Mouse (Mus musculus) activated CD4-positive, CD25-positive, alpha-beta regulatory T cell (primary cell): ENCODE measurements around the gene Gm35315. TPM values are rescaled to one million over a fixed set of nuclear protein-coding genes. Genes with fewer than 3 reads are reported as not detected.

Source experiments
- polyA plus RNA-seq, 2 experiments: library from polyadenylated mRNA; unstranded; fragments of 100-300 nt; shearing (Covaris generic); gene quantifications; one replicate each; pipeline ENCODE4 v1.2.1; 2017

The Gm35315 gene
- 1 to 10 TPM; 2.2 TPM for polyA plus RNA-seq

GRCm38 (mm10) chr5:110094030-110094846, at the start of gene Gm35315:
TSS of gene Gm35315 (minus strand) at chr5:110094420.

GRCm38 (mm10) chr5:110135293-110136086, 41.3 kb upstream of the Gm35315 start, which contains the start of gene Chfr:
TSS of gene Chfr (plus strand) at chr5:110135842.

GRCm38 (mm10) chr5:110109991-110110441, 15.8 kb upstream of the Gm35315 start, which contains the start of gene Zfp605:
TSS of gene Zfp605 (plus strand) at chr5:110110092.

GRCm38 (mm10) chr5:110107581-110108304, 13.5 kb upstream of the Gm35315 start, which contains the start of gene Gtpbp6:
TSS of gene Gtpbp6 (minus strand) at chr5:110108197.

GRCm38 (mm10) chr5:110099656-110100580, 5.7 kb upstream of the Gm35315 start, which contains the start of gene Plcxd1:
TSS of gene Plcxd1 (plus strand) at chr5:110099969.

GRCm38 (mm10) chr5:110072413-110072812, 21.8 kb downstream of the Gm35315 start, which contains the start of gene Gm17655:
TSS of gene Gm17655 (minus strand) at chr5:110072513.

Other genes starting within 250 kb of the Gm35315 start
- 10 to 100 TPM; 15.2 to 19.7 TPM for gene Gm15446, start 171.0 kb downstream of the Gm35315 start, polyA plus RNA-seq
- 10 to 100 TPM; 23.6 to 25.6 TPM for gene Zfp932, start 97.9 kb downstream of the Gm35315 start, polyA plus RNA-seq
- 10 to 100 TPM in 1 of 2 experiments, 1 to 10 TPM in 1; 9.2 to 11.5 TPM for gene Gm17655, start 21.9 kb downstream of the Gm35315 start, polyA plus RNA-seq
- 1 to 10 TPM; 3.0 to 3.3 TPM for gene Plcxd1, start 5.5 kb upstream of the Gm35315 start, polyA plus RNA-seq
- 10 to 100 TPM; 54.7 to 58.9 TPM for gene Gtpbp6, start 13.8 kb upstream of the Gm35315 start, polyA plus RNA-seq
- 1 to 10 TPM; 3.8 TPM for gene Zfp605, start 15.7 kb upstream of the Gm35315 start, polyA plus RNA-seq
- gene Chfr, start 41.4 kb upstream of the Gm35315 start, polyA plus RNA-seq: 10 to 100 TPM; 82.8 to 85.1 TPM
- gene Golga3, start 82.3 kb upstream of the Gm35315 start, polyA plus RNA-seq: 10 to 100 TPM; 22.5 to 25.0 TPM
- 10 to 100 TPM; 42.5 to 44.7 TPM for gene Ankle2, start 136.6 kb upstream of the Gm35315 start, polyA plus RNA-seq
- 10 to 100 TPM; 52.1 to 68.5 TPM for gene Pgam5, start 175.5 kb upstream of the Gm35315 start, polyA plus RNA-seq
- 1 to 10 TPM; 2.1 to 6.4 TPM for gene Pxmp2, start 191.8 kb upstream of the Gm35315 start, polyA plus RNA-seq
- gene Pole, start 191.9 kb upstream of the Gm35315 start, polyA plus RNA-seq: 1 to 10 TPM; 5.5 to 8.0 TPM
- not detected for gene P2rx2, start 248.8 kb upstream of the Gm35315 start, polyA plus RNA-seq